Mouse (Mus musculus) embryonic facial prominence, embryonic 14.5 days (tissue): ENCODE data around the gene Scaf4. TPM values are rescaled to one million over a fixed set of nuclear protein-coding genes. Genes with fewer than 3 reads are reported as not detected.
"Not testable (repeated sequence)": the region's sequence is repeated elsewhere in the genome, so short reads cannot be mapped to it uniquely, and the experiment has no call there.

Source experiments
- ATAC-seq: fragments of 200-750 bp; cut with Nextera tagmentation; 2 replicates; pipeline ENCODE4 v1.8.0; 2017; ENCODE audit warnings: low read depth, moderate number of reproducible peaks, moderate TSS enrichment
- DNase-seq: peaks from one replicate; pipeline ENCODE4 v3.0.0-alpha.2; 2015; ENCODE audit warnings: low spot score
- H3K27ac ChIP-seq: fragments of 300-500 bp; sonication (generic); replicated peaks from 2 replicates; pipeline ENCODE4 v1.5.1; 2014; ENCODE audit warnings: low read depth, mild to moderate bottlenecking, low read length, moderate library complexity
- H3K27me3 ChIP-seq: fragments of 300-500 bp; sonication (generic); replicated peaks from 2 replicates; pipeline ENCODE4 v1.6.1; 2014; ENCODE audit warnings: low read length; ENCODE audit not compliant: control insufficient read depth, insufficient read depth
- H3K36me3 ChIP-seq: fragments of 300-500 bp; sonication (generic); 2 replicates; pipeline ENCODE4 v1.6.1; 2014; ENCODE audit warnings: low read length, mixed read lengths; ENCODE audit not compliant: control insufficient read depth, insufficient read depth
- H3K4me1 ChIP-seq: fragments of 300-500 bp; sonication (generic); 2 replicates; pipeline ENCODE4 v1.6.1; 2014; ENCODE audit warnings: antibody characterized with exemption, low read length; ENCODE audit not compliant: control insufficient read depth, insufficient read depth
- H3K4me2 ChIP-seq: fragments of 300-500 bp; sonication (generic); 2 replicates; pipeline ENCODE4 v1.6.1; 2014; ENCODE audit warnings: low read depth, mild to moderate bottlenecking, low read length, moderate library complexity, mixed read lengths
- H3K4me3 ChIP-seq: fragments of 300-500 bp; sonication (generic); 2 replicates; pipeline ENCODE4 v1.5.1; 2014; ENCODE audit warnings: low read depth, mild to moderate bottlenecking, low read length
- H3K9ac ChIP-seq: fragments of 300-500 bp; sonication (generic); 2 replicates; pipeline ENCODE4 v1.6.1; 2014; ENCODE audit warnings: low read depth, mild to moderate bottlenecking, low read length, moderate library complexity, mixed read lengths
- H3K9me3 ChIP-seq: fragments of 300-500 bp; sonication (generic); 2 replicates; pipeline ENCODE4 v1.6.1; 2016; ENCODE audit warnings: low read length; ENCODE audit not compliant: control insufficient read depth
- WGBS: fragments of 180-500 bp; shearing (Covaris S2); extraction: QIAGEN DNeasy Blood & Tissue Kit; methylation state at CpG from one replicate; pipeline ENCODE4 v1.1.7; 2014; 5-methylcytosine and 5-hydroxymethylcytosine counted together
- polyA plus RNA-seq: library from polyadenylated mRNA; unstranded; fragments of >200 nt; fragmentation: Nextera tagmentation; extraction: Ambion mirVana; gene quantifications from 2 replicates; pipeline ENCODE4 v1.2.1, GENCODE M21; 2014

Gene Scaf4
- polyA plus RNA-seq, 1 experiment from 2014 or later: 23.6 TPM

DNA sequence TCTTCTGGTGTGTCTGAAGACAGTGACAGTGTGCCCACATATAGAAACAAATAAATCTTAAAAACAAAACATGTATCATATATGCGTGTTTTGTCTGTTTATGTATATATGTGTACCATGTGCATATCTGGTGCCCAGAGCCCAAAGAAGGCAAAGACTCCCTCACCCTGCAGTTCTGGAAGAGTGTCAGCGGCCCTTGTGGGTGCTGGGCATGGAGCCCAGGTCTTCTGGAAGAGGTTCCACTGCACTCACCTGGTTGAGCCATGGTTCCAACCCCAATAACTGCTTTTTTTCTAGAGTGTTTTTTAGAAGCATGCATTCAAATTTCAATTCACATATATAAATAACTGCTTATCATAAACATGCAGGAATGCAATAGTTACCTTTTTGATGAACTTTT, 22.5 kb downstream of the Scaf4 start:
- DNase-seq (no peak), ATAC-seq (no peak)
- no peaks in the 10 kb centered on the region for H3K27me3 ChIP-seq
- H3K4me1 ChIP-seq: no peaks in the 10 kb centered on the region
- H3K4me2 ChIP-seq: no peak overlapping the region
- H3K9ac ChIP-seq: no peak overlapping the region
- 97% methylated on average over 2 of the region's 2 CpGs for WGBS
- no peak overlapping the region for H3K4me3 ChIP-seq
- H3K9me3 ChIP-seq: no peaks in the 10 kb centered on the region
- H3K27ac ChIP-seq: no peak overlapping the region
- H3K36me3 ChIP-seq: peaks cover 49% of the 10 kb centered on the region

DNA sequence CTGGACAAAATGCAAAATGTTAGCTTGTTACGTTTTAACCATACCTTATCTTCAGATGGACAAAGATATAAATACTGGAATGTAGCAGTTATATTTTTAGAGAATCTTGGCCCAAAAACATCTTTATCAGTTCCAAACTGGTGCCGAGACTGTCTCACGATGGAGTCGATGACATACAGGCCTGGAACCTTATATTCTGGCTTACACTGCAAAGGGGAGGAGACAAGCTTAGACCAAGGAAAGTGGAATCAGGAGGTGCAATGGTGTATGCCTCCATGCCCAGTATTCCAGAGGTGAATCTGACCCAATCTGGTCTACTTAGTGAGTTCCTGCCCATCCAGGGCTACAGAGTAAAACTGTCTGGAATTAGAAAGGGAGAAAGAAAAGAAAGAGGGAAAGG, 24.2 kb downstream of the Scaf4 start:
- Histone ChIP-seq H3K4me1 (no peaks in the 10 kb centered on the region), H3K4me2 (no peak overlapping the region), H3K27me3 (no peaks in the 10 kb centered on the region), H3K27ac (no peak overlapping the region), H3K36me3 (peaks cover 62% of the 10 kb centered on the region), H3K9ac (no peak overlapping the region), H3K9me3 (no peaks in the 10 kb centered on the region), H3K4me3 (no peak overlapping the region)
- DNase-seq: no peak
- 91% methylated on average over 4 of the region's 4 CpGs for WGBS
- ATAC-seq: no peak

DNA sequence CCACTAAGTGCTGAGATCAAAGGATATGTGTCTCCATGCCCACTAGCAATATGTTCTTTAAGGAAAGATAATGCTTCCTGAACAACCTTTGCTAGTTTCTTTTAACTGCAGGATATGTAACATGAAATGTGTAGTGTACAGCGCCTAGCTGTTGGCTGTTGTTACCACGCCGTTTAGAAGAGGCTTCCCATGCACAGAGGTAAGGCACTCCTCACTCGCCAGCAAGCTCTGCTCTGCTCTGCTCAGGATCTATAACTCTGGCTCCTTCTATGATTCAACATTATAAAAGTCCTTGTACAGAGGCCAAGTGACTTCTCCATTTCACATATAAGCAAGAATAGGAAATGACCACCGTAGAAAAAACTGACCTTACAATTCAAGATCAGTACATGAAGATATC, 24.7 kb downstream of the Scaf4 start:
- Histone ChIP-seq H3K4me1 (no peaks in the 10 kb centered on the region), H3K4me3 (no peak overlapping the region), H3K9ac (no peak overlapping the region), H3K9me3 (no peaks in the 10 kb centered on the region), H3K4me2 (no peak overlapping the region), H3K27me3 (no peaks in the 10 kb centered on the region), H3K36me3 (peaks cover 67% of the 10 kb centered on the region), H3K27ac (no peak overlapping the region)
- WGBS: 94% methylated on average over 5 of the region's 5 CpGs
- DNase-seq (no peak), ATAC-seq (no peak)

DNA sequence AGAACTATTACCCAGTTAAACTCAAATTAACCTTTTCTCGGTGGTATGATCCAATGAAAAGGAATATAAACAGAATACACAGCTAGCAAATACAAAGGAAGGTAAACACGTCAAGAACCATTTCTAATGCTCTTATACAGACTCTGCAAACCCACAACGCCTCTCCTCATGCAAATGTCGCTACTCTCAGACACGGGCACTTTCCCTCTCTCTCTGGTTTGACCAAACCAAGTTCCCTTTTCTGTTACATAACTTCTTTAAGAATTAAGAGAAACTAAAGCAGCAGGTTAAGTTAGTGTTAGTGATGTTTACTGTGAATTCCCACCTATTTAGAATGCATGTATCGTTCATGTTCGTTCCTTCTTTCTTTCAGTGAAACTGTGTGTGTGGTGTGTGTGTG, 25.4 kb downstream of the Scaf4 start:
- no peaks in the 10 kb centered on the region for H3K27me3 ChIP-seq
- no peaks in the 10 kb centered on the region for H3K9me3 ChIP-seq
- no peak for ATAC-seq
- no peak for DNase-seq
- no peak overlapping the region for H3K4me2 ChIP-seq
- H3K4me1 ChIP-seq: no peaks in the 10 kb centered on the region
- H3K9ac ChIP-seq: no peak overlapping the region
- peaks cover 74% of the 10 kb centered on the region for H3K36me3 ChIP-seq
- 92% methylated on average over 7 of the region's 7 CpGs for WGBS
- H3K27ac ChIP-seq: no peak overlapping the region
- H3K4me3 ChIP-seq: no peak overlapping the region

DNA sequence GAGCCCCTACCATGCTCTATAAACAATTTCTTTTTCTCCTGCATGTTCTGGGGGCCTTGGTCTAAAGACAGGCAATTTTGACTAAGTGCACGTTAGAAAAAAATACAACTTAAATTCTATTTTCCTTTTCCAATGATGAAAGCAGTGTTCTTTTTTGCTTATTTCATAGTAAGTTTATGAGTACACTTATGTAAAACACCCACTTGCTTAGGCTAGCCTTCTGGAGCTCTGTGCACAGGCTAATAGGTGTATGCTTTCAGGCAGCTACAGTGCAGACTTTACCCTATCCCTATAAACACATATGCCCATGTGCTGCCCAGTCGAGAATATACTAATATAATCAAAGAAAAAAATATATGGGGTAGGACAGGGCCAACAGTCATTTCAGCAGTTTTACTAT, 31.8 kb downstream of the Scaf4 start:
- no peak overlapping the region for H3K4me2 ChIP-seq
- DNase-seq (no peak), ATAC-seq (no peak)
- no peaks in the 10 kb centered on the region for H3K4me1 ChIP-seq
- 94% methylated on average over 2 of the region's 2 CpGs for WGBS
- no peak overlapping the region for H3K9ac ChIP-seq
- no peaks in the 10 kb centered on the region for H3K9me3 ChIP-seq
- H3K27me3 ChIP-seq: no peaks in the 10 kb centered on the region
- H3K4me3 ChIP-seq: no peak overlapping the region
- H3K36me3 ChIP-seq: peaks cover 94% of the 10 kb centered on the region
- no peak overlapping the region for H3K27ac ChIP-seq

DNA sequence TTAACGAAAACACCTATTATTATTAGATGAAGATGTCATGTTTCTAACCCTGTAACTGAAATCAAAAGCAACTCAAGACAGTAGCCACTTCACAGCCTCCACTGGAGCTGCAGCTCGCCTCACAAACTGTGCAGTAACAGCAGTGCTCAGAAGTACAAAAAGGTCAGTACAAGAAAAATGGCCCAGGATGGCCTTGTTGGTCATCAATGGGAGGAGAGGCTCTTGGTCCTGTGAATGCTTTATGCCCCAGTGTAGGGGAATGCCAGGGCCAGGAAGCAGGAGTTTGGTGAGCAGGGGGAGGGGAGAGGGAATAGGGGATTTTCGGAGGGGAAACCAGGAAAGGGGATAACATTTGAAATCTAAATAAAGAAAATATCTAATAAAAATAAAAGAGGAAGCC, 33.0 kb downstream of the Scaf4 start:
- not testable (repeated sequence) for H3K4me2 ChIP-seq, H3K9ac ChIP-seq, H3K4me3 ChIP-seq, H3K27me3 ChIP-seq, ATAC-seq, H3K9me3 ChIP-seq, H3K4me1 ChIP-seq, H3K27ac ChIP-seq, DNase-seq
- WGBS: 92% methylated on average over 3 of the region's 3 CpGs
- H3K36me3 ChIP-seq: peaks cover 94% of the 10 kb centered on the region

DNA sequence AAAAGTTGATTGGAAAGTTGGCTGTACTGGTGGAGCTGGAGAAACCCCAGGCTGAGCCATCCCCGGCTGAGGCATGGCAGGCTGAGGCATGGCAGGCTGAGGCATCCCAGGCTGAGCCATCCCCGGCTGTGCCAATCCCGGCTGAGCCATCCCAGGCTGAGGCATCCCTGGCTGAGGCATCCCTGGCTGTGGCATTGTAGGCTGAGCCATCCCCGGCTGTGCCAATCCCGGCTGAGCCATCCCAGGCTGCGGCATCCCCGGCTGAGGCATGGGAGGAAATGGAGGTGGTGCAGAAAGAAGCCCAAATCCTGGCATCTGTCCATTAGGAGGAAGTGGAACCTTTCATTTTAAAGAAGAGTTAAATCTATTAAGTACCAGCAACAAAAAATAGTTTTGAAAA, 34.2 kb downstream of the Scaf4 start:
- no peaks in the 10 kb centered on the region for H3K4me1 ChIP-seq
- ATAC-seq (no peak), DNase-seq (no peak)
- no peaks in the 10 kb centered on the region for H3K27me3 ChIP-seq
- H3K27ac ChIP-seq: no peak overlapping the region
- no peak overlapping the region for H3K4me2 ChIP-seq
- WGBS: 98% methylated on average over 7 of the region's 7 CpGs
- peaks cover 97% of the 10 kb centered on the region for H3K36me3 ChIP-seq
- no peak overlapping the region for H3K9ac ChIP-seq
- H3K4me3 ChIP-seq: no peak overlapping the region
- H3K9me3 ChIP-seq: no peaks in the 10 kb centered on the region

DNA sequence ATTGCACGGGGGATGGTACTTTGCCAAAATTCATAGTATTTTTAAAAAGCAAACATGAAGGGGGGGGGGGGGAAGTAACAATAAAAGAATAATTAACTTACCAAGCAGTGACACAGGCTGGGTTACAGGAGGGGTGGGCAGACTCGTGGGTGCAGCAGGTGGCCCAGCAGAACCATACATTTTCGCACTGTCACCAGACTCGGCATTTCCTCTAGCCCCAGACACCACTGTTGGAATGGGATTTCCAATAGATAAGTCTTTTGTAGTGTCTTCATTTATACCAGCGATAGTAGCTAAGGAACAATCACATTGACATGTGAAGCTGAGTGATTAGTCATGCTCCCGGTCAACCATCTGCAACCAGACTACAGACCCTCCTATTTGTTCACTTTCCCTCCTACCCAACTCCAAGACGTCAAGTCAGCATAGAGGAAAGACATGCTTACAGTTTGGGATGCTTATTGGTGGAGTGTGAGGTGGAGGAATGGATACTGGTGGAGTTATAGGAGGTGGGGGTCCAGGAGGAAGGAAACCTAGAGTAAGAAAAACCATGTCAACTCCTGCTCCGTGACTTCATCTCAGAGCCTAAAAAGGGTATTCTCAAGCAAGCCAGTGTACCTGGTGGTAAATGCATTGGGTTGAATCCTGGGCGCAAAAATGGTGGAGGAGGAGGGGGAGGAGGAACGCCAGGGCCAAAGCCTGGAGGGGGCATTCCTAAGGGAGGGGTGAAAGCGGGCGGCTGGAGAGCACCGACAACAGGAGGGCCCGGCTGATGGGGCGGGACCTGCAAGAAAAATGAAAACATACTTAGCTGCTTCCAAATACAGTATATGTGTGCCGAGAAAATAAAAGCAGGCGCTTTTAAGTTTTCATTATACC, 41.6 kb downstream of the Scaf4 start:
- Histone ChIP-seq H3K9me3 (no peaks in the 10 kb centered on the region), H3K9ac (no peak overlapping the region)

DNA sequence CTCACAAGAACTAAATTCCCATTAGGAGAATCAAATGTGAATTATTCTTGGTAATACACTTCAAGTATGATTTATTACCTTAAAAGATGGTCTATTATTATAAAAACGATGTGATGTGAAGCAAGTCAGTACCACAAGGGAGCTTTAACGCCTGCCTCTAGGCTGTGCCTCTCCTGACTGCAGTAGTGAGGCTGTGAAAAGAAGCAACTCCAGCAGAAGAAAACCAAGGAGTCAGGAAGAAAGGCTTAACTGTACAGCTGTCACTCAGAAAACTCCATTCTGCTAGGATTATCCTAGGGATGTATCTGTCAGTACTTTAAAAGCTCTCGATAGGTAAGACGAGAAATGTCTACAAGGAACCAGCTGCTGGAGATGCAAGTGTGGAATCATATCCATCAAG, 42.4 kb downstream of the Scaf4 start:
- no peaks in the 10 kb centered on the region for H3K27me3 ChIP-seq
- H3K36me3 ChIP-seq: peaks cover 95% of the 10 kb centered on the region
- no peak overlapping the region for H3K9ac ChIP-seq
- H3K4me2 ChIP-seq: no peak overlapping the region
- 77% methylated on average over 4 of the region's 4 CpGs for WGBS
- H3K4me1 ChIP-seq: no peaks in the 10 kb centered on the region
- no peak overlapping the region for H3K27ac ChIP-seq
- no peaks in the 10 kb centered on the region for H3K9me3 ChIP-seq
- ATAC-seq: no peak
- H3K4me3 ChIP-seq: no peak overlapping the region
- DNase-seq: no peak

More for the DNA sequence above, 41.6 kb downstream of the Scaf4 start:
- ATAC-seq (no peak), DNase-seq (no peak)
- H3K4me2 ChIP-seq: no peak overlapping the region
- no peak overlapping the region for H3K27ac ChIP-seq
- no peaks in the 10 kb centered on the region for H3K4me1 ChIP-seq
- H3K27me3 ChIP-seq: no peaks in the 10 kb centered on the region
- no peak overlapping the region for H3K4me3 ChIP-seq
- peaks cover 96% of the 10 kb centered on the region for H3K36me3 ChIP-seq
- WGBS: 73% methylated on average over 17 of the region's 17 CpGs
